Mouse (Mus musculus) right cerebral cortex, adult 18-20 months (tissue): ENCODE measurements at regions not wholly inside any gene's neighbourhood (a gene's known extent, or its start where the extent isn't known, plus 50 kb on each side); places are given as distances from the start of the nearest gene placed in this dataset.
A peak's percentile ranks its signal among the peaks of the same experiment; 100 is the strongest.

Source experiments
- DNase-seq: peaks from one replicate; pipeline ENCODE4 v3.0.0; 2022; ENCODE audit warnings: mixed read lengths

DNA sequence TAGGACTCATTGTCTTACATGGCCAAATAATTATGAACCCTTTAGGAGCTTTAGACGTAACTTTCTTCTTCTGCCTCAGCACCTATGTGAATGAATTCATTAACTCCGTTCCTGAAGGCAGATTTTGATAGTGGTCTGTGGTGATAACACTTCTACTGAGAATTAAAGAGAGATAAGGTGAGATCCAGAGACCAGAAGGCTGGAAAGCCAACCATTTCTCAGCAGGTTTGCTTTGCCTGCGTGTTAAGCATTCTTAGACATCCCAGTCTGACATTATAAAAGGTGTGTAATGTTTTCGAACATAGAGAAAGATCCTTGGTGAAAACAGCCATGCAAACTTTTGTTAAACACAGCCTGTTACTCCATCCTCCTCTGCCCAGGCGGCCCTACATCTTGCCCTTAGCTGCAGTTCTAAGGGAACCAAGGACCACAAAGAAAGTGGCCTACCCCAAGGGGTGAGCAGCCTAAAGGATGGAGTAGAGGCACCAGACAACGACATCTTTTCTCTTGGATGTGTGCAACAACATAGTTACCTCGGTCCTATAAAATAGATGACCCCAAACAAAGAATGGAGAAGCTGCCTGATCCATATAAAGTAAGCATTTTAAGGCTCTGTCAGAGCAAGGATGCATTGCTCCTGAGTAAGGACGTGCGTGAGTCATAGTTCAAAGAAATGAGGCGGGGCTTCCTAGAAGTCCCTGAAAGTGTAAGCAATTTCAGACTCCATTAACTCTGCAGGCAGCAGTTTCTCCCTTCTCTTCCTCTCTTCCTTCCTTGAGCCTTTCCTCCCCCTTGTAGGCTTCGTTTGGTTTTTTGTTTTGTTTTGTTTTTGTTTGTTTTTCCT, 55.1 kb upstream of the Xpr1 start:
- DNase-seq = no peak

- DNase-seq = no peak
Measured at GRCm38 (mm10) chr1:155472956-155473646, 55.9 kb upstream of the Xpr1 start.

GRCm38 (mm10) chr1:155474973-155475372, 57.8 kb upstream of the Xpr1 start:
- DNase-seq = no peak

- DNase-seq = no peak
Measured at GRCm38 (mm10) chr1:155476237-155476636, 59.0 kb upstream of the Xpr1 start.

DNA sequence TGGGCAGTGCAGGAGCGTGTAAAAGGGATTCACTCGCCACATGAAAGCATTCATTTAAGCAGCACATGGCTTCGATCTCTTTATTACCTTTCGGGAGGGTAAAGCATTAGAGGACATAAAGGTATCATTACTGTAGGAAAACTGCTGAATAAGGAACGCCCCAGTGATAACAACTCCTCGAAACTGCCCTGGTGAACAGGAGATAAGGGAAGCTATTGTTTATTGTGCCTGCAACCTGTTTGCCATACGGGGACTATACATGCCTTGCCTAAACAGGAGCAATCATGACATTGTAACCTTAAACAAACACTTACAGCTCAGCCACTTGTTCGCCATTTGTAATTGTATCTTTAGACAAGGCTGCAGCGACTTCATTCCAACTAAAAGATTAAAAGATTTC, 64.9 kb upstream of the Xpr1 start:
- no peak for DNase-seq

- DNase-seq = no peak
Measured at GRCm38 (mm10) chr1:155482760-155483159, 65.5 kb upstream of the Xpr1 start.

DNA sequence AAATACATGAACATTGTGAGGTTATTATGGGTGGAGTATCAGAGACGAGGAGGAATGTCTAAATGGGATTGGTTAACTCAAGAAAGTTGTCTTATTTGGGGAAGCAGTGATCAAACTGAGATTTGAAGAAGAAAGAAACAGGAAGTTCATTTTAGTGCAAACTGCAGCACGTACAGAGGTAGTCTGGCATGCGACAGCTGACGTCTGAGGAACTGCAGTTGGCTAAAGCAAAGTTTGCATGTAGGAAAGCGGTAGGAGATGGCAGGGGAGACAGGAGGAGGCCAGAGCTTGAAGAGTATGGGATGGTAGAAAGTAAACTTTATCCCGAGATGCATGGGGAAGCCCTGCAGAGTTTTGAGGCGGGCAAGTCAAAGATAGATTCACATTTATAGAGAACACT, 66.5 kb upstream of the Xpr1 start:
- DNase-seq = no peak

DNA sequence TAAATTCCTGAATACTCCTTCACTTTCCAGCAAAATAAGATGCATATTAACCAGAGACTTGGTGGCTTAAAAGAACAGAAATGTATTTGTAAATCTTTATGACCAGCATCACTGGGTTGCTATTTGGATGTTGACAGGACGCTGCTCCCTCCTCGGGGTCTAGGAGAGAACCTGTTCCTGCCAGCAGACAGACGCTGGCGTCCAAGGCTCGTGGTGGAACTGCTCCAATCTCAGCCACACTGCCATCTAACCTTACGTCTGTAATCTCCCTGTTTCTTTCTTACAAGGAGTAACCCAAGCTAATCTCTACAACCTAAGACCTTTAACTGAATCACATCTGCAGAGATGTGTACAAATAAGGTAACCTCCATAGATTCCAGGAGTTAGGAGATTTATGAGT, 70.1 kb upstream of the Acbd6 start:
- no peak for DNase-seq

DNA sequence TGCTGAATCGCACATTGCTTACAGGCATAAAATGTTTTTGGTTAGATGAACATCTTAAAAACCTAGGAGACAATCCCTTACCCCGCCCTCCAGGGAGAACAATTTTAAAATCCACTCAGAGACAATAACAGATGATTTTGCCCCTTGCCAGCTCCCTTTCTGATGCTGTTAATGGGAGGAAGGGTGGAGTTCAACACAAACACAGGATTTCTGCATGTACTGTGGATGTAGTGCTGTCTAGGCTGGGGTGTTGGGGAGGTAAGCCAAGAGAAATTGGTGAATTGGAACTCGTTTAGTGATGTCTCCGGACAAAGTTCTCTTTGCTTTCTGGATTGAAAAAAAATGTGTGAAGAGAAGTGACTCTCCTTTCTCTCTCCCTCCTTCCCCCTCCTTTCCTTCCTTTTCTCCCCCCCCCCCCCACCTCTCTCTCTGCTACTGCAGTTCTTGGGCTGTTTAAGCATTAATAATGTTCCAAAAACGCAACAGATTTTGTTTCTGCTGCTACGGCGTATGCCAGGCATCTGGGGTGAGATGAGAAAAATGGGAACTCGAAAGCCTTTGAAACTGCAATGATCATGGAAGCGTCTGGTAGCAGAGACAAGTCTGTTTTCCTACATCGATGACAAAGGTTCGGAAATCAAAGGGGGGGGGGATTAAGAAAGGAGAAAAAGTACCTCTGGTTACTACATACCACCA, 68.8 kb upstream of the Acbd6 start:
- DNase-seq = no peak

GRCm38 (mm10) chr1:155490131-155490530, 67.8 kb upstream of the Acbd6 start:
- DNase-seq = no peak

- DNase-seq = no peak
Measured at GRCm38 (mm10) chr1:155491205-155492026, 66.5 kb upstream of the Acbd6 start.

GRCm38 (mm10) chr1:155493333-155493732, 64.6 kb upstream of the Acbd6 start:
- DNase-seq = no peak

DNA sequence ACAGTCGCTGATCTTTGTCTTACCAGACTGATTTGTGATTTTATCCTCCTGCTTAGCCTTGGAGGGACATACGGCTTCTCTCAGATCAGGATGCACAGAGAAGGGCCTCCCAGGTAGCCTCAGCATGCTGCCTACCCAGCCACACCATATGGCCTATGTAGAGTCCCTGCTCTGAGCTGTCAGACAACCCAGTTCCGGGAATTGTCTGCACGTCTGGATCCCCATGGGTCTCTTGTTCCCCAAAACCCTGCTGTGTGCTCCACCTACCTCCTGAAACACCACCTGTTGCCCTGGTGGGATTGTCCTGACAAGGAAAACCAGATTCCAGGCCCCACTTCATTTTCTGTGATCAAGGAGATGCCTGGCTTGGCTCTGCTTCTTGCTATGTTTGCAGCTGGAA, 64.1 kb upstream of the Acbd6 start:
- no peak for DNase-seq

DNA sequence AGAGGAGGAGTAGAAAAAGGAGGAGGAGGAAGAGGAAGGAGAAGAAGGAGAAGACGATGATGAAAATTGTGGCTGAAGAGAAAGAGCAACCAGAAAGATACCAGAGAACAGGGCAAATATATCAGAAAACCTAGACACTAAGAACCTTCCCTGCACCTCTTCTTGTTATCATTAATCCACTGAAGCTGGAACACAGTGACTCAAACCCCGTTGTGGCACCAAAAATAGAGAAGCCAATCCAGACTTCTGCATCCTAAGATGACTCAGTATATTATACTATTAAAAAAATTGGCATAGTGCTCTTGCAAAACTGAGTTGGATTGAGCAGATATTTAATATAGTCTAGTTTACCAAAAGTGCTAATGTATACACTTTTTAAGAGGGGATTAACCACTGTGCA, 63.6 kb upstream of the Acbd6 start:
- peak; percentile 32 for DNase-seq

DNA sequence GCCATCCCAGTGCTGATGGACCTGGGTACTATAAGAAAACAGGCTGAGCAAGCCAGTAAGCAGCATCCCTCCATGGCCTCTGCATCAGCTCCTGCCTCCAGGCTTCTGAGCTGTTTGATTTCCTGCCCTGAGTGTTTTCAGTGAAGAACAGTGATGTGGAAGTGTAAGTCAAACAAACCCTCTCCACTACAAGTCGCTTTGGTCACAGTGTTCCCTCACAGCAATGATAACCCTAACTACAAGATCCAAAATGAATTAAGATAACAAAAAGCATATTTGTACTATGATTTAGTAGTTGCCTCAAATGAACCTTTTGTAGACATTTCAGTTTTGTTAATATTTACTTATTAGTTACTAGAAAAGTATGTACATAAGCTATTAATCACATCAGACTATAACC, 58.2 kb upstream of the Acbd6 start:
- no peak for DNase-seq

DNA sequence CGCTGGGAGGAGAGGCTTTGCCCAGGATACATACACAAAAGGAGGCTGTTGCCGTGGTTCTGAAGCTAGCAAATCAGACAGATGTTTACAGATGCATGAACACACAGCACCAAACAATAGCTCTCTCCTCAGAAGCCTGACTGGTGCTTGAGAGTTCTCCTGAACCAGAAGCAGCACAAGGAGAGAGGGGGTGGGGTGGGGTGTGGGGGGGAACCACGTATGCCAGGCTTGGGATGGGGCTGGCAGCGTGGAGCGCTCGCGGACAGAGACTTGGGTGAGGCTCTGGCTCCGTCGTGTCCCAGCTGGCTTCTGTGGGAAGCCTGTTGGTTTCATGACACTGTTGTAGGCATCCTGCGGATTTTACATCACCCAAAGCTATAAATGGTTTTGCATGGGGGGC, 55.1 kb upstream of the Acbd6 start:
- no peak for DNase-seq

GRCm38 (mm10) chr1:155504581-155505328, 53.2 kb upstream of the Acbd6 start:
- no peak for DNase-seq

DNA sequence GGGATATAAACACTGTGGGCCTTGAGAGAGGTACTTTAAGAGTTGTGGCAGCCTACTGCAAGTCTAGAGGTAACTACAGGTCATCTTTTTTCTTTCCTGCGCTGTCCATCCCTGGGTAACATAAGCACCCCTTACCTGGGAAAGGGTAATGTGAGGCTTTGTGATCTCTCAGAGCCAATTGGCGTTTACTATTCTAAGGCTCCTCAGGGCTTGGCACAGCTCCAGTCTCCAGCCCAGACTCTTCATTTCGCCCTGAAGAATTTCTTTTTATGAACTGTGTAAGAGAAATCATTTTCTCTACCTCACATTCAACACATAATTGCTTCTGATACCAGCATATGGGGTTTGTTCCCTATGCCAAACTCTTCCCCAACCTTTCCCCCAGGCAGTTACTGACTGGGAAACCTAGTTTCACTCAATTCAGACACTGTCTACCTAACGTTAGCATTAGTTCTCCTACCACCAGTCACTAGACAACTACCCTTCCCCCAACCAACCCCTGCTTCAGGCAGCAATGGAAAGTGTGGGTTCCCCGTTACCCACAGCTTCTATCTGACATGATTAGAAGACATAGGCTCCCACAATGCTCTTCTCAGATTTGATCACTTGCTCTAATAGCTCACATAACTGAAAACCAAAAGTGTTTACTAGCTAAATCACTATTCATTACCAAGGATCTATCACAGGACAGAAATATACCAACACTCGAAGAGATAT, 52.4 kb upstream of the Acbd6 start:
- no peak for DNase-seq
